Mouse (Mus musculus) gastrocnemius, postnatal 14 days (tissue): ENCODE data around the gene Elmo1. TPM values are rescaled to one million over a fixed set of nuclear protein-coding genes. Genes with fewer than 3 reads are reported as not detected.

ENCODE experiments used
- DNase-seq: peaks from one replicate; pipeline ENCODE4 v3.0.0; 2021; ENCODE audit warnings: mixed read lengths
- intact Hi-C: fragments of 180-260 bp; cut with DNase I; formaldehyde crosslinking; loops from one replicate; pipeline ENCODE4 v1.15.1; 2025; ENCODE audit warnings: low total_unique reads
- total RNA-seq, 2 experiments: library from RNA; stranded (reverse); gene quantifications; 2 replicates each; pipeline ENCODE4 v1.2.3; 2021

Gene Elmo1
- total RNA-seq, 2 experiments from 2014 or later: 11.4 to 12.3 TPM

DNA sequence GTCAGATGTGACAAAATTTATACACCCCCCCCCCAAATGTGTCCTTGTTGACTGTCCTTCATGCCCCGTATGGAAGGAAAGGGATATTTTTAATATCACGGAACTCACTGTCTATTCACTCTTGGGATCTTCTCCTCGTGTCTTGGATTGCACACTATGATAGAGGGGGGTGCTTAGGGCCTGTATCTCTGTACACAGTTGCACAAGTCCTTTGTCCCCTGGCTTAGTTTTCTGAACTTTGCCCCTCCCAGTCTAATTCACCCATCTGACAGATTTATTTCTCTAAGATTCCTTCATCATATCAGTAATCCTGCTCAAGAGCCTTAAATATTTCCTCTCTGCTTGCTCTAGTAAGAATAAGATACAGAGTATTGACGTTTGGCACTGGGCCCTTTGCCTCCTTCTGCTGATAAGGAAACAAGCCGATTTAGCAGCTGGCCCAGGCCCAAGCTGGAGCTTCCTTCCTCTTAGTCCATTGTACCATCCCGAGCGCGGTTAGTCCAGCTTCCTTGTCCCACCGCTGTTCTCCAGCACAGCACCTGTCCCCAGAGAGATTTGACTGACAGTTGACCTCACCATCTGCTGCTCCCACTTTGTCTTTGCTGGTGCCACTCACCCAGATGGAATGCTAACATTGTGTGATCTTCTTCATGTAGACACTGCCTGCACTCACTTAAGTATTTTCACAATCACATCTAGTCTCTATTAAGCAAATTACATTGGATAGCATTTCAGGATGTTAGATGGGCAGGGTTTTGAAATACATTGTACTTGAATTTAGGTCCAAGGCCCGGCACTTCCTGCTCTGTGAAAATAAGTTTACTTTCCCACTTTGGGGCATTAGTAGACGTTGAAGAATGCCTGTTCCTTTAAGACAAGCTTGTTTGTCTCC, 141.7 kb downstream of the Elmo1 start:
- DNase-seq: peak; percentile 63
- intact Hi-C loops: no loop called here

GRCm38 (mm10) chr13:20233707-20234106, 143.3 kb downstream of the Elmo1 start:
- no peak for DNase-seq
- intact Hi-C loops: no loop called here

- DNase-seq: no peak
- intact Hi-C loops: no loop called here
Observed at GRCm38 (mm10) chr13:20237615-20238014, 147.2 kb downstream of the Elmo1 start.

- DNase-seq: no peak
- intact Hi-C loops: no loop called here
Observed at GRCm38 (mm10) chr13:20238146-20238545, 147.8 kb downstream of the Elmo1 start.

- DNase-seq: no peak
- intact Hi-C loops: no loop called here
Observed at GRCm38 (mm10) chr13:20238743-20239142, 148.3 kb downstream of the Elmo1 start.

DNA sequence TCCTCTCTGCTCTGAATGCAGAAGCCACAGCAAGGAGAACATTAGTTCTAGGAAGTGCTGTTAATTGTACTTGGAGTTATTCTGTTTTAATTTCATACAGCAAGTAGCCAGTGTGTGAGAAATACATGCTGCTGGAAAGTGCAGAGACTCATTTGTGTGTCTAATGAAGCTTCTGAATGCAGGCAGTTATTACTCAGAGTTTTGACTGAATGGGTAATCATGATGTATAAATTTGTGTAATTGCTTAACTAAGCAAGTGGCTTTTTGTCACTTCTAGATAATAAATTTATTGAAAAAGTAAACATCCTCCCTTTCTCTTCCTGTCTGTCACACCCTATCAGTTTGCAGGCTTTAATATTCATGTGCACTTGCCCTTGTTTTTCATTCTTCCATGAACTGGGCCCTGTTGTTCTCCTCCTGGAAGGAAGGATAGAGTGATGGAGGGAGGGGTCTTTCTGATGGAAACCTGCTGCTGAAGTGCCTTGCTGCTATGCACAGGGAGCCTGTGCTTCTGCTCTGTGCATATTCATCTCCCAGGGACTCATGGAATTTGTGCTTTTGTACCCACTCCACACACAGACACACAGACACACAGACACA, 159.8 kb downstream of the Elmo1 start:
- DNase-seq: no peak
- intact Hi-C loops: no loop called here

DNA sequence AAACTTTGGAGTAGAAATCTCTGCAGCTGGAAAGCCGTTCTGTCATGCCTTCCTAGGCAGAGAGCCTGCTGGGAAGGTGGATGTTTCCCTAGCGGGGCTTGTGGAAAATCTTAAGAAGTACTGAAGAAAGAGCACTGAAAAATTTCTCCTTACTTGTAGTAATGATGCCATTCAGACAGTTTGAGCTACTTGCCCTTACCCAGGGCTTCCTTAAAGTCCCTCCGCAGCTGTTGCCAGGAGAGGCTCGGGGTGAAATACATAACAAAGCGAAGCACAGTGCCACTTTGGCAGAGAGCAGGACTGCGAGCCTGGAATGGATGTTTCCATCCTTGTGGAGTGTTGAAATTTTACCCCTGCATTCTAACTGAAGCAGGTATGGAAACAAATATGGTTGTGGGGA, 164.5 kb downstream of the Elmo1 start:
- intact Hi-C loops: no loop called here
- DNase-seq: no peak

DNA sequence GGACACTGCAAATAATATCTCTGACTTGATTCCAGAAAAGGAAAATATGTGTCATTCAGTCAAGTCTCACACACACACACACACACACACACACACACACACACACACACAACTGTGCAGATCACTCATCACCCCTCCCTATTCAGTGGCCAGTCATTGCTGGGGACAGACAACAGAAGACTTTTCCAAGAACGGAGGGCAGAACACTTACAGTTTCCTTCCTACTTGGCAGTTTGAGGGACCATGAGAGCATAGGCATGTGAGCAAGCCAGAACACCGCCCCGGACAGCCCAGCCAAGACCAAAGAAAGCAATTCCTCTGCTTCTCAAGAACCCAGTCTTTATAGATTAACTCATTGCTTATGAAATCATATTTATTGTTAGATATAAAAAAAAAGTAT, 165.0 kb downstream of the Elmo1 start:
- peak; percentile 50 for DNase-seq
- intact Hi-C loops: no loop called here

- intact Hi-C loops: no loop called here
Observed at GRCm38 (mm10) chr13:20256613-20257012, 166.2 kb downstream of the Elmo1 start.

GRCm38 (mm10) chr13:20257562-20258525, 167.4 kb downstream of the Elmo1 start:
- intact Hi-C loops: no loop called here
- no peak for DNase-seq

More at GRCm38 (mm10) chr13:20256613-20257012, 166.2 kb downstream of the Elmo1 start:
- no peak for DNase-seq

DNA sequence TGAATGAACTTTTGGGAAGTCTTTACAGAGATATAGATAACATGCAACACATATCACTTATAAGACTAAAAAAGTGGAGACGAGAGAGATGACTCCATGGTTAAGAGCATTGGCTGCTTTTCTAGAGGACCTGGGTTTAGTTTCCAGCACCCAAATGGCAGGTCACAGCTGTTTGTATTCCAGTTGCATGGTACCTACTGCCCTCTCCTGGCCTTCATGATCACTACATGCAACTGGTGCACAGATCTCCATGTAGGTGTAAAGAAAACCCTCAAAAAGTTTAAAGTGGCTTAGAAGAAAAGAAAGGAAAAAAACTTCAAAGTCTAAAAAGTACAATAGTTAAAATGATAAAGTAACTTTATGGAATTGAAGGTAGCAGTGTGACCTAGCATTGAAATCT, 172.8 kb downstream of the Elmo1 start:
- intact Hi-C loops: no loop called here
- no peak for DNase-seq

GRCm38 (mm10) chr13:20270148-20270547, 179.8 kb downstream of the Elmo1 start:
- DNase-seq: no peak
- intact Hi-C loops: loop anchor here (10.0 kb wide), 1 partner anchor 235 kb away; no protein-coding TSS in a partner anchor

DNA sequence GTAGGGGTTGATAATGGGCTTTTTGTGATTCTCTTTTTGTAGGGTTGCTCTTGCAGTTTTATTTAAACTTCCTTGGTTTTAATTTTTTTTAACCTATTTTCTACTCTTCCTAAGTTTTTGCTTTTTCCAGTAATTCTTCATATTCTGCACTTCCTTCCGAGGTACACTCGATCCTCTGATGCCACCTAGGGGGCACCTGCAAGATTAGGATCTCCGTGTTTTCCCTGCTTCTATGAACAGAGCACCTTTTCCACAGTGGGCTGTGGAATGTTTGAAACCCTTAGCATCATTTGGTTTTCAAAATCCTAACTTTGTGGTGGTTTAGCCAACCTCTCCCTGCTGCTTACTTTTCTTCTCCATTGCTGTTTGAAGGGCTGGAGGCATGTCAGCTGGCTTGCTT, 181.4 kb downstream of the Elmo1 start:
- intact Hi-C loops: loop anchor here (10.0 kb wide), 1 partner anchor 237 kb away; no protein-coding TSS in a partner anchor
- DNase-seq: peak; percentile 6

DNA sequence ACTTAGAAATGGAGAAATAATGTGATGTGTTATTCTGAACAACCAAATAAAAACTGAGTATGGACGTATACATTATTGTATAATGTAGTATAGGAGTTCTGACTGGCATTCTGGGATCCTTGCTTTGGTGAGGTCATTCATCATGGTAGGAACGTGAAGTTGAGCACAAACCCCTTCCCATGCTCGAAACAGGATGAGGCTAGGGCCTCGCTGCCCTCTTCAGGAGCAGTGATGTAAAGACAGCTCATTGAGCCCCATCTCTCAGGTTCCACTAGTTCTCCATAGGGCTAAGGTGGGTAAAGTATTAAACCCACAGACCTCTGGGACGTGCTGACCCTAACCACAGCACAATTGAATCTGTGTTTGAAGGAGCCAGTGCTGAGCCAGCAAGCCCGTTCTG, 182.2 kb downstream of the Elmo1 start:
- intact Hi-C loops: loop anchor here (10.0 kb wide), 1 partner anchor 238 kb away; no protein-coding TSS in a partner anchor
- DNase-seq: no peak

DNA sequence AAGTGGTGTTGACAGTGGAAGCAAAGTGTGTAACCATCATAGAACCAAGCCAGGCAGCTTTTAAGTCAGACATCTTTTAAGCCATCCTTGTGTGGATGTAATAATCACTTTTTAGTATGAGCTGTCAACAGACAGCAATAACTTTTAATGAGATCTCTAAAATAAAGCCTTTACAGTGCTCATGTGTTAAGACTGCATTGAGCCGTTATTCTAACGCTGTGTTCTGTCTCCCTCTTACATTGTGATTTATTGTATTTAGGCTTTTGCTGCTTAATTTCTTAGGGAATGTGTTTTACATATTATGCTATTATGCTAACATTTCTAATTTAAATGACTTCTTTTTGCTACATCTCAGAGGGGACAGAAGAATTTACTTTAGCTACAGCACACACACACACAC, 189.5 kb downstream of the Elmo1 start:
- intact Hi-C loops: loop anchor here (10.0 kb wide), 1 partner anchor 245 kb away; no protein-coding TSS in a partner anchor
- no peak for DNase-seq

DNA sequence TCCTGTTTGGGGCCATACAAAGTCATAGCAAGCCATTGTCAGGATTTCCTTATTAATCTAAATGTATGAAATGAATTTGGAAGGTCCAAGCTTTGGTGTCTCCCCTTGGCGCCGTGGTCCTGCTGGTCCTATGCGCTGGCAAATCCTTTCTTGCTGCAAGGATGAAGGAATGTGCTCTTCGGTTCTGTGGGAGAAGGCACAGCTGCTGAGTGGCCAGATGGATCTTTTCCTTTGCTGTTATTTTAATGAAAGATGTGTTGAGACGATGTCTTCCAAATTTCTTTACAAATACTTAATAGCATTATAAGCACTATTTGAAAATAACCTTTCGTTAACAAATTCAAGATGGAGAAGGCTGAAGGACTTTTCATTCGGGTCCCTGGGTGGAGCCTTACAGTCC, 193.5 kb downstream of the Elmo1 start:
- intact Hi-C loops: no loop called here
- DNase-seq: no peak

- intact Hi-C loops: no loop called here
- DNase-seq: no peak
Observed at GRCm38 (mm10) chr13:20286680-20287079, 196.3 kb downstream of the Elmo1 start.

- peak; percentile 44 for DNase-seq
- intact Hi-C loops: no loop called here
Observed at GRCm38 (mm10) chr13:20288393-20288792, 198.0 kb downstream of the Elmo1 start.

- DNase-seq: peak; percentile 10
- intact Hi-C loops: loop anchor here (5.0 kb wide), 1 partner anchor 593 kb away; the partner anchor contains the start of gene Nme8
Observed at GRCm38 (mm10) chr13:20290412-20290811, 200.0 kb downstream of the Elmo1 start.
